In genomic region chr13:13543073-13543472, GRCm38 (mm10) we compare ENCODE assay signal across 7 mouse cellular contexts. TPM values are rescaled to one million over a fixed set of nuclear protein-coding genes. Genes with fewer than 3 reads are reported as not detected.
DNase-seq lines count a peak whose midpoint lies in the region; ATAC-seq and TF ChIP-seq lines count a peak whose summit lies in the region.
"Not testable (repeated sequence)": the region's sequence is repeated elsewhere in the genome, so short reads cannot be mapped to it uniquely, and the experiment has no call there.

No protein-coding gene starts in this region.

- not testable (repeated sequence) for H3K4me1 ChIP-seq in hindbrain, postnatal 0 days (ENCODE audit: insufficient read depth, low read length); midbrain, embryonic 11.5 days (ENCODE audit: control insufficient read depth, insufficient read depth, low read length)

- not testable (repeated sequence) for H3K27ac ChIP-seq in hindbrain, postnatal 0 days; layer of hippocampus, adult 2 months; midbrain, embryonic 11.5 days (ENCODE audit: low read depth, low read length)

- H3K36me3 ChIP-seq in hindbrain, postnatal 0 days (ENCODE audit: insufficient read depth, low read length); midbrain, embryonic 11.5 days (ENCODE audit: control insufficient read depth, insufficient read depth, low read length): not testable (repeated sequence)

- H3K27me3 ChIP-seq in hindbrain, postnatal 0 days (ENCODE audit: insufficient read depth, low read length); midbrain, embryonic 11.5 days (ENCODE audit: control insufficient read depth, insufficient read depth, low read length): not testable (repeated sequence)

- H3K9ac ChIP-seq in hindbrain, postnatal 0 days (replicated peaks; ENCODE audit: low read length); midbrain, embryonic 11.5 days (ENCODE audit: low read length): not testable (repeated sequence)

- not testable (repeated sequence) for H3K4me3 ChIP-seq in hindbrain, postnatal 0 days (ENCODE audit: low read length); layer of hippocampus, adult 2 months; midbrain, embryonic 11.5 days (ENCODE audit: low read depth, low read length)

- not testable (repeated sequence) for H3K4me2 ChIP-seq in hindbrain, postnatal 0 days (ENCODE audit: low read depth, low read length); midbrain, embryonic 11.5 days

- peak; percentile 44 for TF ChIP-seq CTCF in hindbrain, postnatal 0 days (IDR thresholded peaks at IDR 0.05; ENCODE audit: low read depth)
- peak; percentile 68 for TF ChIP-seq CTCF in layer of hippocampus, adult 2 months (conservative IDR thresholded peaks at IDR 0.05)

- DNase-seq in brain, adult 2 months (ENCODE audit: low read depth, low spot score) = peak; percentile 63
- not testable (repeated sequence) for DNase-seq in hindbrain, postnatal 0 days (ENCODE audit: low spot score)
- DNase-seq in layer of hippocampus, adult 2 months (ENCODE audit: low spot score in 2 of 2) = peak in 1 of 2 experiments; percentile 32
- peak; percentile 50 to 67 for DNase-seq in left cerebral cortex, postnatal 14 days (ENCODE audit: low spot score in 2 of 2)
- DNase-seq in midbrain, embryonic 11.5 days (ENCODE audit: low spot score, missing footprints) = peak; percentile 14
- DNase-seq in right cerebral cortex, postnatal 10 days (ENCODE audit: low spot score in 2 of 2) = peak; percentile 36 to 50
- DNase-seq in thymus, postnatal 14 days = peak; percentile 35

- WGBS in hindbrain, postnatal 0 days = 90% methylated on average over 10 of the region's 10 CpGs
- WGBS in midbrain, embryonic 11.5 days = 90% methylated on average over 10 of the region's 10 CpGs

- not testable (repeated sequence) for H3K9me3 ChIP-seq in hindbrain, postnatal 0 days (ENCODE audit: low read length); midbrain, embryonic 11.5 days (ENCODE audit: control insufficient read depth, low read length)

- intact Hi-C loops in left cerebral cortex, postnatal 14 days (cut with DNase I) = loop anchor here (10.0 kb wide), 1 partner anchor 322 kb away; no protein-coding TSS in a partner anchor

- not testable (repeated sequence) for ATAC-seq in hindbrain, postnatal 0 days; midbrain, embryonic 11.5 days (ENCODE audit: low FRiP score)

RNA-seq across cellular contexts. Expression of gene Lyst, which starts 47.1 kb away (rescaled TPM):
- total RNA-seq in hindbrain, postnatal 0 days (2014; rRNA removed) = 12.7 and 14.8 TPM in 2 replicates
- 3.7 and 5.7 TPM in 2 replicates for polyA plus RNA-seq in hindbrain, postnatal 0 days (2015; fragmentation: Nextera tagmentation; extraction: Ambion mirVana)
- 100 to 1,000 TPM in 1 of 2 experiments, 10 to 100 TPM in 1; 96.3 to 107 TPM for total RNA-seq in layer of hippocampus, adult 2 months (2021)
- total RNA-seq in left cerebral cortex, postnatal 14 days (2021) = 10 to 100 TPM; 34.8 to 44.6 TPM
- polyA plus RNA-seq in midbrain, embryonic 11.5 days (2014; fragmentation: Nextera tagmentation; extraction: Ambion mirVana) = 1.8 and 2.5 TPM in 2 replicates
